Mouse (Mus musculus) heart, postnatal 4 days (tissue): ENCODE results near the gene Pole2. TPM values are rescaled to one million over a fixed set of nuclear protein-coding genes. Genes with fewer than 3 reads are reported as not detected.

Source experiments
- DNase-seq: peaks from one replicate; pipeline ENCODE4 v3.0.0; 2021
- total RNA-seq, 2 experiments: library from RNA; stranded (reverse); gene quantifications; 2 replicates each; pipeline ENCODE4 v1.2.3; 2021

Pole2 gene
- total RNA-seq, 2 experiments from 2014 or later: 9.4 to 10.0 TPM

GRCm38 (mm10) chr12:69210056-69210979 is 17.7 kb downstream of the Pole2 start:
- DNase-seq: no peak

DNA sequence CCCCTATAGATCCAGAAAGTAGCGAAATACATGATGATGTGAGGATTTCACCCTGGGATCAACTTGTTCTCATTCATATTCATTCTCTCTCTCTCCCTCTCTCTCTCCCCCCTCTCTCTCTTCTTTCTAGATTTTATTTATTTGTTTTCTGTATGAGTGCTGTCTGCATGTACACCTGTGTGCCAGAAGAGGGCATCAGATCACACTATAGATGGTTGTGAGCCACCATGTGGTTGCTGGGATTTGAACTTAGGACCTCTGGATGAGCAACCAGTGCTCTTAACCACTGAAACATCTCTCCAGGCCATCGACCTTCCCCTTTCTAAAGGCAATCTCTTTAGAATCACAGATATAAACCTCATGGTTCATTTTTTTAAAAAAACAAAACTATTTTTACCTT is 19.5 kb downstream of the Pole2 start:
- DNase-seq: no peak

DNA sequence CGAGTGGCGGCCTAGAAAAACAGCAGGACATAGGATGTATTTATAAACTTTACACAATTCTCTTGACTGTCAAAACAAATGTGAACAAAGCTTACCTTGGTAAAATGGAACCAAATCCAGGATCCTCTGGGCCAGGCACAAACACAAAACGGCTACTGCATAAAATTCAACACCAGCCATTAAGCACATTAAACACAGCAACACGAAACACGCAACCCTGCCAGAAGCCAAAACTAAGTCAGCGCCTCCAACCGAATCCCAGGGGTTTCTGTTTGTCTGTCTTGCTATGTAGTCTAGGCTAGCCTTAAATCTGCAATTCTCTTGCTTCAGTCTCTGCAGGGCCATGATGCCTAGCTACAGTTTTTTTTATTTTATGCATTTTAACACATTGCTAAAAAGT is 20.1 kb downstream of the Pole2 start:
- no peak for DNase-seq

DNA sequence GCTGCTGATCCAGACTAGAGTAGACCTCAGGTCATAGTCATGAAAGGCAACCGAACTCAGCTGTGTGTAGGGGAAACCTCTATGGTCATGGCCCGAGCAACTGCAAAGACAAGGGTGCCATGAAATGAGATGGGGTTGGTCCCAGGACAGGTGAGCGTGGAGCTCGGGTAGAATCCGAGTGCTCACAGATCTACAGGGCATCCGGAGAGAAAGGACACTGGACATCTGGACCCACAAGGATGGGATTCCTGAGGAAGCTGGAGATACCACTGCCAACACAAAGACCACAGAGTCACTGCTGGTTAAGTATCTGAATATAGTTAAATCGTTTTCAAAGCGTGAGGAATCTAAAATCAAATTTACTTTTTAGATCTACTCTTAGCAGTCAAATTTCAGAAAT is 20.6 kb downstream of the Pole2 start:
- no peak for DNase-seq

GRCm38 (mm10) chr12:69204052-69204833 is 23.8 kb downstream of the Pole2 start, which contains the start of gene Gm49384:
Gene Gm49384, minus strand, starts transcription at chr12:69204267.
- no peak for DNase-seq

DNA sequence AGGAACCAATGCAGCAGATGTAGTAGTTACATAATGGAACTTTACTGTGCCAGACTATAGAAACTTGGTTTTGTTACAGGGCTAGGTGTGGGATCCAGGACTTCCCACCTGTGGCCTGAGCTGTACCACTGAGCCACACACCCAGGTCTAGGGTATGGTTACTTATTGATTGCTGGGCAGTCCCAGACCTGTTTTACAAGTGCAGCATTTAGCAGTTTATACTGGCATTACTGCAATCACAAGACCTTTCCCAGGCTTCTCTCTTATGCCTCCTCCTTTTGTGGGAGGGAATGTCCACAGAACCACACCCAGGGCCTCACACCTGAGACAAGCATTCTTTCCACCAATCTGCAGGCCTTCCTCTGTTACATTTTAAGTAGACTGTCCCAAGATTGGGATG is 29.0 kb downstream of the Pole2 start:
- no peak for DNase-seq

DNA sequence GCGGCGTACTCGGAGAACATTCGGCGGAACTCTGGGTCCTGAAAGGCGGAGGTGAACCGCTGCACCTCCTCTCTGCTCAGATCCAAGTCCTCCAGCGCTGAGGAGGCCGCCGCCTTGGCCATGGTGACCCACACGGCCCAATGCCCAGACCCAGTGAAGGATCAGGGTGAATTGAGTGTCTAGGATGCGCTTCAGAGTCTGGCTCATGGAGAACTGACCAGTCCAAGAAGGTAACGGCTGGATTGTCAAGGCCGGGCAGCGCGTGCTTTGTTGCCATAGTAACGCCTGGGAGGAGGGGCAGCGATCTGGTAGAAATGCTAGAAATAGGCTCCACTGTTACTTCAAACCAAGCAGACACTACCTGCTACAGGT is 29.8 kb downstream of the Pole2 start, which contains the start of gene Dnaaf2:
Dnaaf2 (minus strand) TSS at position 266 of the 372 bp plus-strand sequence.
- peak; percentile 76 for DNase-seq

DNA sequence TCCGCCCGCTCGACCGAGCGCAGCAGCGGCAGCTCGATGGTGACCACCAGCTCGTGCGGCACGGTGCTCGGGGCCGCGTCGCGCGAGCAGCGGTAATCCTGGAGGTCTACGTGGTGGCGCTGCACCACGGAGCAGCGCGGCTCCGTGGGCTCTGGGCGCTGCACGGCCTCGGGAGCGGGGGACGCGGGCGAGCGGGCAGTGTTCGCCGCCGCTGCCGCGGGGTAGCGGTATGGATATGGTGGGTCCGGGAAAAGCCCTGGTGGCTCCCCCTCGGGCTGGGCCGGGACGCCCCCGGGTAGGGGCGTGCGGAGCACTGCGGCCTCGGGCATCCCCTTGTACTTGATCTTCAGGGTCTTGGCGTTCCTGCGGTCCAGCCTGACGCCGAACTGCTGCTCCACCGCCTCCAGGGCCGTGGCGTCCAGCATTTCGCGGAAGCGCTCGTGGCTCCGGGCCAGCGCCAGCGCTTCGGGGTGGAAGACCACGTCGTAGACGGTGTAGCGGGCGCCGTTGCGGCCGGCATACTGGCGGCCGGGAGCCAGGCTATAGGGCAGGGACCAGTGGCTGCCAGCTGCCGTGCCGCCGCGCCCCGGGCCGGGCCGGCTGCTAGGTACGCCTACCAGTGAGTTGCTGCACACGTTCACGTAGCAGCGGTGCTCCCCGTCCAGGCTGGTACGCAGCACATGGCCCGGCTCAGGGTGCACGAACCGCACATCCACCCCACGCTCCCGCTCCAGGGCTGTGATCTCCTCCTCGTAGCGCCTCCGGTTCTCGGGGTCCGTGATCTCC is 30.4 kb downstream of the Pole2 start:
- peak; percentile 70 for DNase-seq

DNA sequence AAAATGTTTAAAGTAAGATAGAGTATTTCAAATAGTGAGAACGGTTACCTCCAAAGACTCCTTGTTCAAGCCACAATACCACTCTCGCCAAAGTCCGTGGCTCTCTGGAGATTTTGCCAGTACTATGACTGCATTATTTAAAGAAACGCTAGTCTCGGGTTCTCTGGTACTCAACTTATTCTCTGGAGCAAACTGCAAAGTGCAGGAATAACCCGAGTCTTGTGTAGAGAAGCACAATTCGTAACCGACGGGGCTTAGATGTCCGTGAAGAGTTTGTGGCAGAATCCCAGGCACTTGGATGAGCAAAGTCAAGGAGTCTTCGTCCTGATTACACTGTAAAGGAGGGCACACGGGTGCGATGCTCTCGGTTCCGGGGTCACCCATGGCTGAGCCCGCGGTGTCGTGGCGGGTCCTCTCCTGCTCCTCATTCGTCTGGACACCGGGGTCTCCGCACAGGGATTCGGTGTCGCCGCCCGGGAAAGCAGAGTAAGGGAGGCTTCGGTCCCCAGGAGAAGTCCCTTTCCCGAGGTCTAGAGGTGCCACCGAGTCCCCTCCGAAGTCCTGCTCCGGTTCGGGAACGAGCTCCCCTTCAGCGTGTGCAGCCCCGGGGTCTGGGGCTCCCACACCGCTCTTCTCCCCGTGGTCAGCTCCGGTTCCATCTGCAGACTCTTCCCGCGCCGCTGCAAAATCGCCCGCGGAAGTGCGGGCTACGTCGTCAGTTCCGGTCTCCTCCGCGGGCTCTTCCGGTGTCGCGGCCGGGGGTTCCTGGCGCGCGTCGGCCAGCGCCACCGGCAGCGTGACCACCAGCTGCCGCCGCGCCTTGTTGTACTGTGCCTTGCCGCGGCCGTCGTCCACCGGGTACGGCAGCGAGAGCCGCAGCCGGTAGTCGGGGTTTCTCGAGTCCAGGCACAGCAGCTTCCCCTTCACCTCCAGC is 31.3 kb downstream of the Pole2 start, which contains the start of gene Gm49383:
Gm49383 (minus strand) TSS at position 661 of the 934 bp plus-strand sequence.
- peak; percentile 72 for DNase-seq

DNA sequence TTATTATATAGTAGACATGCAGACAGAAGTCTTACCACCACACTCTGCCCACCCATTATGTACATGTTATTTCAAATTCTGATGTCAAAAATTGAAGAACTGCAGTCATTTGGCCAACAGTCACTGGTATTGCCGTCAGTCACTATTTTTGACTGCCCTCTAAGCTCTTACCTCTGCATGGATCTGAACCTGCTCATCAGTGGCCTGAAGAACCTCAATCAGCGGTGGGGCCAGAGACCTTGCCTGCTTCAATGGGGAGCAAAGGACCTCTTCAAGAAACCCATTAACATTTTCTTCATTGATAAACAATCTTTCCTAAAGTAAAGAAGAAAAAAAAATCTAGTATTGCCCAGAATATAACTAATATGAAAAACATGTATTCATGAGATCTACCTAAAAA is 35.4 kb downstream of the Pole2 start:
- DNase-seq: no peak

- no peak for DNase-seq
These were observed 36.6 kb downstream of the Pole2 start for GRCm38 (mm10) chr12:69191396-69191795.

DNA sequence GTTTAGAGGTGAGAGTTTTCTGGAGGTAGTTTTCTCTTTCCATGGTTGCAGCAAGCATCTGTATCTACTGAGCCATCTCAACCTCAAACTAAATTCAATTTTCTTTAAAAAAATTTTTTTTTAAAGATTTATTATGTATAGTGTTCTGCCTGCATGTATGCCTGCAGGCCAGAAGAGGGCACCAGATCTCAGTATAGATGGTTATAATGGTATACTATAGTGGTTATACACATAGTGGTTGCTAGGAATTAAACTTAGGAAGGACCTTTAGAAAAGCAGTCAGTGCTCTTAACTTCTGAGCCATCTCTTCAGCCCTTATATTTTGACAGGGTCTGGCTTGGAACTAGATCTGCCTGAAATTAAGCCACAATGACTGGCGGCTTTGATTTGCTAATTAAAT is 37.5 kb downstream of the Pole2 start:
- no peak for DNase-seq

DNA sequence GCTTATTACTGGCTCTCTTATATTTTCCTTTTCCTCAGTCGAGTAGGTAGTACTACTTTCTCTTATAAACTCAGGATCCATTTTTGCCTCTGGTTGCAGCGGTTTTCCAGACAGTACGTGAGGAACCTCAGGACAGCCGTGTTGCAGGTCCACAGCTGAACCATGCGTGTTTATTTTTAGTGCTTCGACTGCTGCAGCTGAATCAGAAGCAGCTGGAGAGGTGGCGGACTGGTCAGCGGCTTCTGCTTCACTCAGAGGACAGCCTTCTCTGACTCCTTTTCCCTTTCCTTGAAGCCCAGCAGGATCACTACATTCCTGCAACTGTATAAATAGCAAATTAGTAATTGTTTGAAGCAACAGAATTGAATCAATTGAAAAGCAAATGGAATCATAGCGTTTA is 37.9 kb downstream of the Pole2 start:
- DNase-seq: no peak

DNA sequence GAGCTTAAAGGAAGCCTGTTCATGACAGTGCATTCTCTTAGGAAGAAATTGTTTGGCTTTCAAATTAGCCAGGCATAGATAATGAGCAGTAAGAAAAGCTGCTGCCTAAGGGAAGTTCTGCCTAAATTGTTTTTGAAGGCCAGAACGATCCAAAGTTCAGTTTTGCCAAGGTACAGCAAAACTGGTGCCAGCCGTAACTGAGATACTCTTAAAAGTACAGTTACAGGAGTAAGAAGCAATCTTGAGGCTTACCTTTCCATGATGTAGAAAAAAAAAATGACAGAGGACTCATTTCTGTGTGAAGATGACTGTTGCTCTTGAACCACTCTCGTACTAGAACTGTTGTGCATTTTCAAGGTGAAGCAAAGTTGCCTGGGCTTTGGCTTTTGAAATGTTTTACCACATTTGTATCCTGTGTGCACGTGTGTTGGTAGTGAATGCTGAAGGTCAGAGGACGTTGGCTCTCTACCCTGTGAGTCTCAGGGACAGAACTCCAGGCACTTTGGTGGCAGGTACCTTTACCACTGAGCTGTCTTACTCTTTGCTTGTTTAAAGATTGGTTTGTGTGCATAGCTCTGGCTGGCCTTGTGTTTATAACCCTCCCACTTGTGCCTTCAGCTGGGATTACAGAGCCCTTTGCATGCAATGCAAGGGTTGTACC is 41.1 kb downstream of the Pole2 start:
- no peak for DNase-seq

DNA sequence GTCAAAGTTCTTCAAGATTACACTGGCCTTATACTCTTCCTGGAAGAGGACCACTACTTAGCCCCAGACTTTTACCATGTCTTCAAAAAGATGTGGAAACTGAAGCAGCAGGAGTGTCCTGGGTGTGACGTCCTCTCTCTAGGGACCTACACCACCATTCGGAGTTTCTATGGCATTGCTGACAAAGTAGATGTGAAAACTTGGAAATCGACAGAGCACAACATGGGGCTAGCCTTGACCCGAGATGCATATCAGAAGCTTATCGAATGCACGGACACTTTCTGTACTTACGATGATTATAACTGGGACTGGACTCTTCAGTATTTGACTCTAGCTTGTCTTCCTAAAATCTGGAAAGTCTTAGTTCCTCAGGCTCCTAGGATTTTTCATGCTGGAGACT is 42.6 kb downstream of the Pole2 start:
- no peak for DNase-seq

- peak; percentile 70 for DNase-seq
These were observed 43.4 kb downstream of the Pole2 start for GRCm38 (mm10) chr12:69184342-69185295.

- DNase-seq: peak; percentile 99
These were observed 44.2 kb downstream of the Pole2 start, which contains the start of the genes Rpl36al and Mgat2 for GRCm38 (mm10) chr12:69183583-69184308. Gene Rpl36al, minus strand, starts transcription at chr12:69184083. Gene Mgat2, plus strand, starts transcription at chr12:69184157.

DNA sequence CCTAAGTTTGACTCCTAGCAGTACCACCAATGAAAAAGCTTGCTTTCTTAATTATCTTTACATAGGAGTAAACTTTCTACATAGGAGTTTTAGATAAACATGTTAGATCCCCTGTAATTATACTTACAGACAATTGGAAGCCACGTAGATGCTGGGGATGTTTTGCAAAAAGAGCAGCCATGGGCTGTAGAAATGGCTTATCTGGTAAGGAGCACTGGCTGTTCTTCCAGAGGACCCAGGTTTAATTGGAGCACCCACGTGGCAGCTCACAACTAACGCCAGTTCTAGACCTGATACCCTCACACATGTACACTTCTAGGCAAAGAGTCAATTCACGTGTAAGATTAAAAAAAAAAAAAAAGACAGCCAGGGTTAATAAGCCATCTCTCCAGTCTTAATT is 46.2 kb downstream of the Pole2 start:
- DNase-seq: no peak

GRCm38 (mm10) chr12:69179371-69179770 is 48.6 kb downstream of the Pole2 start:
- DNase-seq: no peak
